Mouse (Mus musculus) cortical plate, adult 2 months (tissue): ENCODE measurements around the gene Epb42.

Source experiments
- CTCF ChIP-seq: fragments of 200-500 bp; IDR thresholded peaks from 2 replicates; pipeline ENCODE4 v1.5.1; 2011; ENCODE audit warnings: mild to moderate bottlenecking, control low read depth, low read length; ENCODE audit not compliant: insufficient read depth; ENCODE audit errors: extremely low read depth
- POLR2A ChIP-seq: fragments of 200-500 bp; IDR thresholded peaks from 2 replicates; pipeline ENCODE4 v1.6.1; 2011; ENCODE audit warnings: mild to moderate bottlenecking, low read length, control low read depth; ENCODE audit not compliant: insufficient read depth; ENCODE audit errors: extremely low read depth

GRCm38 (mm10) chr2:121004018-121004811 is 32.7 kb downstream of the Epb42 start:
- TF ChIP-seq POLR2A (no peak), CTCF (no peak)
